ENCODE assay signal across 8 mouse cellular contexts in the genomic region with DNA sequence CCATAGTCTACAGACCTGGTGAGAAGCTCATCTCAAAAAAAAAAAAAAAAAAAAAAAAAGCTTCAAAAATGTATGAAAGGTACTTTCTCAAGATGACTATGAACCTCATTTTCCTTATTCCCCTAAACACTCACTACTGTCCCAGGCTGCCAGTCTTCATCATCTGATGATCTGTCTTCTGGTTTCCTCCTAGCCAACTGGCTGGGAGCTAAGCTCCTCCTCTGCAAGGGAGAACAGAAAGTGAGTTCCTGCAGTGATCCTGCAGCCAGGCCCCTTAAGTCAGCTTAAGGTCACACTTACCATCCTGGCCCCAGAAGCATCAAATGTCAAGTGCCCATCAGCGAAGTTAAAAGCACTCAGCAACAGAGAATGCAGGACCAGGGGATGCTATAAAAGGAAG. TPM values are rescaled to one million over a fixed set of nuclear protein-coding genes. Genes with fewer than 3 reads are reported as not detected.
A peak's percentile ranks its signal among the peaks of the same experiment; 100 is the strongest.
DNase-seq lines count a peak whose midpoint lies in the region; ATAC-seq lines count a peak whose summit lies in the region.

No protein-coding gene starts in this region.

- peak; percentile 83 for DNase-seq in 416B (ENCODE audit: low read depth)
- peak; percentile 48 for DNase-seq in ES-CJ7 (ENCODE audit: low read depth, low spot score)
- no peak for DNase-seq in urinary bladder, postnatal 36 days (ENCODE audit: low spot score in 2 of 2)
- no peak for DNase-seq in gastrocnemius, adult 18-20 months (ENCODE audit: low spot score)
- DNase-seq in cerebellum, adult 11 months, result no peak
- no peak for DNase-seq in cerebellum, postnatal 14 days

- H3K9ac ChIP-seq in forebrain, embryonic 15.5 days (replicated peaks), result peak overlapping the region; percentile 60
- peak overlapping the region; percentile 70 for H3K9ac ChIP-seq in liver, embryonic 16.5 days (ENCODE audit: low read depth, low read length)

- H3K4me3 ChIP-seq in forebrain, embryonic 15.5 days, result peak overlapping the region; percentile 71
- H3K4me3 ChIP-seq in liver, embryonic 16.5 days (ENCODE audit: low read depth, low read length), result peak overlapping the region; percentile 78

- peaks cover 24% of the 10 kb centered on the region for H3K4me1 ChIP-seq in forebrain, embryonic 15.5 days
- H3K4me1 ChIP-seq in liver, embryonic 16.5 days (ENCODE audit: control insufficient read depth, low read depth, low read length), result peaks cover 28% of the 10 kb centered on the region

- ATAC-seq in forebrain, embryonic 15.5 days (replicated peaks), result no peak
- ATAC-seq in liver, embryonic 16.5 days (ENCODE audit: low read depth), result no peak

- H3K27ac ChIP-seq in forebrain, embryonic 15.5 days (replicated peaks), result no peak overlapping the region
- H3K27ac ChIP-seq in liver, embryonic 16.5 days (ENCODE audit: low read length), result peak overlapping the region; percentile 75

- peak overlapping the region; percentile 59 for H3K4me2 ChIP-seq in forebrain, embryonic 15.5 days (replicated peaks)
- H3K4me2 ChIP-seq in liver, embryonic 16.5 days (ENCODE audit: low read depth, low read length), result peak overlapping the region; percentile 68

- no peaks in the 10 kb centered on the region for H3K27me3 ChIP-seq in forebrain, embryonic 15.5 days
- no peaks in the 10 kb centered on the region for H3K27me3 ChIP-seq in liver, embryonic 16.5 days (ENCODE audit: control insufficient read depth, insufficient read depth, low read depth, low read length)

- 3% methylated on average over 1 of the region's 1 CpGs for WGBS in forebrain, embryonic 15.5 days
- 0% methylated on average over 1 of the region's 1 CpGs for WGBS in liver, embryonic 16.5 days (ENCODE audit: insufficient replicate concordance)

- H3K9me3 ChIP-seq in forebrain, embryonic 15.5 days, result no peaks in the 10 kb centered on the region
- no peaks in the 10 kb centered on the region for H3K9me3 ChIP-seq in liver, embryonic 16.5 days (replicated peaks; ENCODE audit: control insufficient read depth, low read length)

- 0 out of 2 replicates have a peak, but pooled peaks cover 3% of the 10 kb centered on the region for H3K36me3 ChIP-seq in forebrain, embryonic 15.5 days
- H3K36me3 ChIP-seq in liver, embryonic 16.5 days (ENCODE audit: control insufficient read depth, insufficient read depth), result no peaks in the 10 kb centered on the region

RNA-seq across cellular contexts. Expression of gene Rad54l, which starts 0.7 kb away (rescaled TPM):
- 21.2 and 23.0 TPM in 2 replicates for polyA plus RNA-seq in forebrain, embryonic 15.5 days (2015; fragmentation: Nextera tagmentation; extraction: Ambion mirVana)
- polyA plus RNA-seq in liver, embryonic 16.5 days (2015; fragmentation: Nextera tagmentation; extraction: Ambion mirVana), result 23.1 and 23.7 TPM in 2 replicates
- under 1 TPM; 0.28 to 0.71 TPM for total RNA-seq in gastrocnemius, adult 18-20 months (2021)

RNA-seq across cellular contexts. Expression of gene Pomgnt1, which starts 0.9 kb away (rescaled TPM):
- 63.5 and 66.1 TPM in 2 replicates for polyA plus RNA-seq in forebrain, embryonic 15.5 days (2015; fragmentation: Nextera tagmentation; extraction: Ambion mirVana)
- 10.4 and 11.8 TPM in 2 replicates for polyA plus RNA-seq in liver, embryonic 16.5 days (2015; fragmentation: Nextera tagmentation; extraction: Ambion mirVana)
- 10 to 100 TPM; 46.1 to 49.9 TPM for total RNA-seq in gastrocnemius, adult 18-20 months (2021)

RNA-seq across cellular contexts. Expression of gene Lurap1, which starts 28.4 kb away (rescaled TPM):
- 2.4 TPM in 2 replicates for polyA plus RNA-seq in forebrain, embryonic 15.5 days (2015; fragmentation: Nextera tagmentation; extraction: Ambion mirVana)
- 0.26 and 0.38 TPM in 2 replicates for polyA plus RNA-seq in liver, embryonic 16.5 days (2015; fragmentation: Nextera tagmentation; extraction: Ambion mirVana)
- 1 to 10 TPM; 5.6 to 5.8 TPM for total RNA-seq in gastrocnemius, adult 18-20 months (2021)

RNA-seq across cellular contexts. Expression of gene Tspan1, which starts 44.6 kb away (rescaled TPM):
- 0.28 TPM in 1 of 2 replicates, not detected in the other for polyA plus RNA-seq in forebrain, embryonic 15.5 days (2015; fragmentation: Nextera tagmentation; extraction: Ambion mirVana)
- polyA plus RNA-seq in liver, embryonic 16.5 days (2015; fragmentation: Nextera tagmentation; extraction: Ambion mirVana), result 0.27 TPM in 1 of 2 replicates, not detected in the other
- total RNA-seq in gastrocnemius, adult 18-20 months (2021), result not detected

RNA-seq across cellular contexts. Expression of gene Lrrc41, which starts 47.7 kb away (rescaled TPM):
- polyA plus RNA-seq in forebrain, embryonic 15.5 days (2015; fragmentation: Nextera tagmentation; extraction: Ambion mirVana), result 64.5 and 66.3 TPM in 2 replicates
- 24.3 and 26.1 TPM in 2 replicates for polyA plus RNA-seq in liver, embryonic 16.5 days (2015; fragmentation: Nextera tagmentation; extraction: Ambion mirVana)
- 10 to 100 TPM; 18.1 to 18.2 TPM for total RNA-seq in gastrocnemius, adult 18-20 months (2021)

Comparison
In these comparisons a context has a peak if more than half of its experiments do, and no peak if none do; other contexts are left out.
1. DNase-seq: peak in 416B (single experiment) and ES-CJ7 (single experiment); none in urinary bladder, postnatal 36 days (0 of 2), gastrocnemius, adult 18-20 months (single experiment), cerebellum, adult 11 months (single experiment) and cerebellum, postnatal 14 days (0 of 2).